Mouse (Mus musculus) MEL (cell line): ENCODE measurements at regions not wholly inside any gene's neighbourhood (a gene's known extent, or its start where the extent isn't known, plus 50 kb on each side); places are given as distances from the start of the nearest gene placed in this dataset.

Experiments used
- DNase-seq: peaks from one replicate; pipeline ENCODE4 v3.0.0; 2011; ENCODE audit warnings: low read depth, low spot score
- H3K27ac ChIP-seq: 2 replicates; pipeline ENCODE4 v1.5.1; 2012; ENCODE audit warnings: low read depth, mild to moderate bottlenecking, control low read depth, low read length, moderate library complexity; ENCODE audit not compliant: control insufficient read depth
- H3K27me3 ChIP-seq, 2 experiments: fragments of 150-350 bp in 1 of 2; sonication (generic) in 1 of 2; 2 replicates each; pipeline ENCODE4 v1.6.1; 2012; ENCODE audit warnings: low read length in 2 of 2, mild to moderate bottlenecking in 2 of 2, improper control_type of control experiment in 1 of 2, moderate library complexity in 1 of 2; ENCODE audit not compliant: insufficient read depth in 2 of 2, control insufficient read depth in 1 of 2
- H3K36me3 ChIP-seq, 2 experiments: 2 replicates each; pipeline ENCODE4 v1.6.1; 2012 to 2014; ENCODE audit warnings: low read length in 2 of 2, improper control_type of control experiment in 1 of 2, inconsistent platforms in 1 of 2, mild to moderate bottlenecking in 1 of 2; ENCODE audit not compliant: insufficient read depth in 2 of 2, control insufficient read depth in 1 of 2
- H3K4me1 ChIP-seq, 2 experiments: fragments of 150-350 bp in 1 of 2; sonication (generic) in 1 of 2; 2 replicates each; pipeline ENCODE4 v1.6.1; 2012; ENCODE audit warnings: low read length in 2 of 2, improper control_type of control experiment in 1 of 2, mild to moderate bottlenecking in 1 of 2; ENCODE audit not compliant: insufficient read depth in 2 of 2, control insufficient read depth in 1 of 2
- H3K4me3 ChIP-seq, 2 experiments: fragments of 150-350 bp in 1 of 2; sonication (generic) in 1 of 2; 2 replicates each; pipeline ENCODE4 v1.5.1; 2012; ENCODE audit warnings: low read depth in 2 of 2, low read length in 2 of 2, mild to moderate bottlenecking in 2 of 2, moderate library complexity in 2 of 2, control low read depth in 1 of 2, improper control_type of control experiment in 1 of 2; ENCODE audit not compliant: control insufficient read depth in 1 of 2, insufficient read depth in 1 of 2
- H3K79me2 ChIP-seq: 2 replicates; pipeline ENCODE4 v1.6.1; 2012; ENCODE audit warnings: mild to moderate bottlenecking, low read length, moderate library complexity; ENCODE audit not compliant: control insufficient read depth, poor library complexity, insufficient read depth
- H3K9ac ChIP-seq: 2 replicates; pipeline ENCODE4 v1.6.1; 2012; ENCODE audit warnings: low read depth, mild to moderate bottlenecking, control low read depth, low read length, moderate library complexity; ENCODE audit not compliant: control insufficient read depth, poor library complexity, severe bottlenecking
- H3K9me3 ChIP-seq: fragments of 150-350 bp; sonication (generic); replicated peaks from 2 replicates; pipeline ENCODE4 v1.6.1; 2012; ENCODE audit warnings: mild to moderate bottlenecking, low read length, improper control_type of control experiment, moderate library complexity; ENCODE audit not compliant: insufficient read depth
- CTCF ChIP-seq, 3 experiments: IDR thresholded peaks in 2 of 3; conservative IDR thresholded peaks in 1 of 3; 2 replicates each; pipeline ENCODE4 v1.5.1; 2011 to 2012; ENCODE audit warnings: low read length in 3 of 3, low read depth in 2 of 3, mild to moderate bottlenecking in 2 of 3, improper control_type of control experiment in 1 of 3, inconsistent platforms in 1 of 3, mixed read lengths in 1 of 3, moderate library complexity in 1 of 3; ENCODE audit not compliant: control insufficient read depth in 1 of 3, insufficient read depth in 1 of 3, poor library complexity in 1 of 3, severe bottlenecking in 1 of 3
- E2F4 ChIP-seq: IDR thresholded peaks from 2 replicates; pipeline ENCODE4 v1.6.1; 2011; ENCODE audit warnings: low read depth, low read length, improper control_type of control experiment, borderline replicate concordance
- ELF1 ChIP-seq: IDR thresholded peaks from 2 replicates; pipeline ENCODE4 v1.6.1; 2014; ENCODE audit warnings: low read depth, mild to moderate bottlenecking, inconsistent platforms, low read length, improper control_type of control experiment, moderate library complexity
- EP300 ChIP-seq, 2 experiments: IDR thresholded peaks; 2 replicates each; pipeline ENCODE4 v1.6.1; 2011; ENCODE audit warnings: improper control_type of control experiment in 2 of 2, low read length in 2 of 2, low read depth in 1 of 2, mild to moderate bottlenecking in 1 of 2
- GABPA ChIP-seq: IDR thresholded peaks from 2 replicates; pipeline ENCODE4 v1.6.1; 2012; ENCODE audit warnings: low read depth, mild to moderate bottlenecking, inconsistent platforms, low read length, improper control_type of control experiment, moderate library complexity
- GATA1 ChIP-seq: IDR thresholded peaks from 2 replicates; pipeline ENCODE4 v1.6.1; 2011; ENCODE audit warnings: low read depth, low read length, improper control_type of control experiment
- HCFC1 ChIP-seq: IDR thresholded peaks from 2 replicates; pipeline ENCODE4 v1.6.1; 2012; ENCODE audit warnings: low read depth, mild to moderate bottlenecking, inconsistent platforms, low read length, improper control_type of control experiment, moderate library complexity
- JUND ChIP-seq: IDR thresholded peaks from 2 replicates; pipeline ENCODE4 v1.6.1; 2011; ENCODE audit warnings: low read depth, mild to moderate bottlenecking, improper control_type of control experiment, low read length
- MXI1 ChIP-seq: IDR thresholded peaks from 2 replicates; pipeline ENCODE4 v1.6.1; 2011; ENCODE audit warnings: mild to moderate bottlenecking, low read depth, low read length, improper control_type of control experiment
- NRF1 ChIP-seq: IDR thresholded peaks from 2 replicates; pipeline ENCODE4 v1.6.1; 2014; ENCODE audit warnings: low read depth, mild to moderate bottlenecking, inconsistent platforms, low read length, improper control_type of control experiment, moderate library complexity; ENCODE audit not compliant: poor library complexity, insufficient read depth, severe bottlenecking
- POLR2AphosphoS2 ChIP-seq: IDR thresholded peaks from 2 replicates; pipeline ENCODE4 v1.6.1; 2011; ENCODE audit warnings: low read length, improper control_type of control experiment
- POLR2AphosphoS5 ChIP-seq: IDR thresholded peaks from 2 replicates; pipeline ENCODE4 v1.6.1; 2012; ENCODE audit warnings: low read depth, borderline replicate concordance, mild to moderate bottlenecking, inconsistent platforms, low read length, moderate library complexity, mixed read lengths
- RCOR1 ChIP-seq: IDR thresholded peaks from 2 replicates; pipeline ENCODE4 v1.6.1; 2012; ENCODE audit warnings: low read depth, mild to moderate bottlenecking, inconsistent platforms, low read length, improper control_type of control experiment
- SIN3A ChIP-seq: IDR thresholded peaks from 2 replicates; pipeline ENCODE4 v1.6.1; 2012; ENCODE audit warnings: low read length, improper control_type of control experiment, inconsistent platforms
- USF2 ChIP-seq, 2 experiments: IDR thresholded peaks; 2 replicates each; pipeline ENCODE4 v1.6.1; 2011 to 2012; ENCODE audit warnings: improper control_type of control experiment in 2 of 2, low read length in 2 of 2, borderline replicate concordance in 1 of 2, inconsistent platforms in 1 of 2, low read depth in 1 of 2, mild to moderate bottlenecking in 1 of 2; ENCODE audit not compliant: insufficient read depth in 1 of 2
- ZC3H11A ChIP-seq: IDR thresholded peaks from 2 replicates; pipeline ENCODE4 v1.6.1; 2012; ENCODE audit warnings: low read depth, mild to moderate bottlenecking, inconsistent platforms, low read length, improper control_type of control experiment
- ZKSCAN1 ChIP-seq: IDR thresholded peaks from 2 replicates; pipeline ENCODE4 v1.6.1; 2012; ENCODE audit warnings: low read depth, mild to moderate bottlenecking, inconsistent platforms, low read length, improper control_type of control experiment, moderate library complexity
- ZMIZ1 ChIP-seq: IDR thresholded peaks from 2 replicates; pipeline ENCODE4 v1.6.1; 2012; ENCODE audit warnings: low read depth, mild to moderate bottlenecking, inconsistent platforms, low read length, improper control_type of control experiment, moderate library complexity
- ZNF384 ChIP-seq: IDR thresholded peaks from 2 replicates; pipeline ENCODE4 v1.6.1; 2012; ENCODE audit warnings: low read depth, mild to moderate bottlenecking, inconsistent platforms, low read length, improper control_type of control experiment

- H3K27ac ChIP-seq = no peak overlapping the region
- no peaks in the 10 kb centered on the region for H3K9me3 ChIP-seq
- no peaks in the 10 kb centered on the region for H3K79me2 ChIP-seq
- no peaks in the 10 kb centered on the region for H3K27me3 ChIP-seq
- TF ChIP-seq NRF1 (no peak), ZKSCAN1 (no peak), SIN3A (no peak), USF2 (IDR thresholded peaks at IDR 0.05; ENCODE audit: borderline replicate concordance in 1 of 2, insufficient read depth in 1 of 2, low read depth in 1 of 2, low read length in 2 of 2) (no peak), RCOR1 (no peak), JUND (no peak), EP300 (IDR thresholded peaks at IDR 0.05; ENCODE audit: low read depth in 1 of 2, low read length in 2 of 2) (no peak), GATA1 (no peak), POLR2AphosphoS5 (no peak), GABPA (no peak), ZNF384 (no peak)
- H3K4me1 ChIP-seq = no peaks in the 10 kb centered on the region
- H3K36me3 ChIP-seq = no peaks in the 10 kb centered on the region
- H3K4me3 ChIP-seq = no peak overlapping the region
- H3K9ac ChIP-seq = no peak overlapping the region
- no peak for DNase-seq
These were observed 887.4 kb downstream of the Slc4a3 start for GRCm38 (mm10) chr1:76433481-76433941.

GRCm38 (mm10) chr1:76450539-76451214 is 904.6 kb downstream of the Slc4a3 start:
- no peak for DNase-seq
- no peak for TF ChIP-seq JUND
- TF ChIP-seq ZC3H11A = no peak
- TF ChIP-seq POLR2AphosphoS2 = no peak
- TF ChIP-seq ZMIZ1 = no peak
- H3K79me2 ChIP-seq = no peaks in the 10 kb centered on the region
- H3K9ac ChIP-seq = no peak overlapping the region
- no peaks in the 10 kb centered on the region for H3K9me3 ChIP-seq
- H3K4me3 ChIP-seq = no peak overlapping the region
- no peak overlapping the region for H3K27ac ChIP-seq
- no peaks in the 10 kb centered on the region for H3K36me3 ChIP-seq
- H3K4me1 ChIP-seq = no peaks in the 10 kb centered on the region
- no peaks in the 10 kb centered on the region for H3K27me3 ChIP-seq

GRCm38 (mm10) chr1:76453160-76453710 is 907.2 kb downstream of the Slc4a3 start:
- no peak overlapping the region for H3K27ac ChIP-seq
- no peaks in the 10 kb centered on the region for H3K27me3 ChIP-seq
- no peak for DNase-seq
- no peaks in the 10 kb centered on the region for H3K79me2 ChIP-seq
- no peaks in the 10 kb centered on the region for H3K36me3 ChIP-seq
- H3K9ac ChIP-seq = no peak overlapping the region
- no peaks in the 10 kb centered on the region for H3K9me3 ChIP-seq
- no peaks in the 10 kb centered on the region for H3K4me1 ChIP-seq
- no peak overlapping the region for H3K4me3 ChIP-seq
- TF ChIP-seq ELF1 = no peak
- no peak for TF ChIP-seq ZMIZ1
- no peak for TF ChIP-seq HCFC1
- TF ChIP-seq POLR2AphosphoS2 = no peak
- TF ChIP-seq POLR2AphosphoS5 = no peak
- TF ChIP-seq MXI1 = no peak
- no peak for TF ChIP-seq USF2 (IDR thresholded peaks at IDR 0.05; ENCODE audit: borderline replicate concordance in 1 of 2, insufficient read depth in 1 of 2, low read depth in 1 of 2, low read length in 2 of 2)
- TF ChIP-seq SIN3A = no peak
- no peak for TF ChIP-seq E2F4
- no peak for TF ChIP-seq EP300 (IDR thresholded peaks at IDR 0.05; ENCODE audit: low read depth in 1 of 2, low read length in 2 of 2)
- no peak for TF ChIP-seq ZC3H11A
- no peak for TF ChIP-seq CTCF (IDR thresholded peaks at IDR 0.05 in 2 of 3, conservative IDR thresholded peaks at IDR 0.05 in 1 of 3; ENCODE audit: control insufficient read depth in 1 of 3, insufficient read depth in 1 of 3, low read depth in 2 of 3, low read length in 3 of 3, poor library complexity in 1 of 3, severe bottlenecking in 1 of 3)
- TF ChIP-seq JUND = no peak
